In the genomic region with DNA sequence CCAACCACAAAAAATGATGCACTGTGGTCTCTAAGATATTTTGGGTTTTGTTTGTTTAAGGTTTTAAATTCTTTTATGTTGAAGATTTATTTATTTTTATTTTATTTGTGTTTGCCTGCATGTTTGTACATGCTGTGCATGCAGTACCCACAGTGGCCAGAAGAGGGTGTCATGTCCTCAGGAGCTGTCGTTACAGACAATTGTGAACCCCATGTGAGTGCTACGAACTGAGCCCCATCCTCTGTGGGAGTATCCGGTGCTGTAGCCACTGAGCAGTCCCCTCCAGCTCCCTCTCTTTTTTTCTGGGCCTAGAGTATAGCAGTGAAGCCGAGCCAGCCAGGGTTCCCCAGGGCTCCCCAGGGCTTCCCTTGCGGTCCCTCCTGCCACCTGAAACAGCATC, we compare ENCODE assay signal across 10 mouse cellular contexts. TPM values are rescaled to one million over a fixed set of nuclear protein-coding genes. Genes with fewer than 3 reads are reported as not detected.
A peak's percentile ranks its signal among the peaks of the same experiment; 100 is the strongest.
DNase-seq lines count a peak whose midpoint lies in the region; ATAC-seq and TF ChIP-seq lines count a peak whose summit lies in the region.
"Had no signal": no experiment of that assay in that cellular context is flagged by ENCODE, and none has a peak within 500 bp of the region (broad histone marks: within the 10 kb centered on the region; RNA-seq: fewer than 3 reads in every experiment).

No protein-coding gene starts in this region.

- no peak overlapping the region for H3K27ac ChIP-seq in kidney, embryonic 15.5 days
- H3K27ac ChIP-seq in lung, postnatal 0 days (ENCODE audit: low read length): no peak overlapping the region
- H3K27ac ChIP-seq: heart, embryonic 13.5 days; neural tube, embryonic 13.5 days had no signal

- no peaks in the 10 kb centered on the region for H3K9me3 ChIP-seq in kidney, embryonic 15.5 days (replicated peaks)
- H3K9me3 ChIP-seq in E14TG2a.4 (ENCODE audit: low read length): peaks cover 3% of the 10 kb centered on the region; the same call in 1 of the 2 replicates
- no peaks in the 10 kb centered on the region for H3K9me3 ChIP-seq in lung, postnatal 0 days (ENCODE audit: low read length)
- H3K9me3 ChIP-seq: heart, embryonic 13.5 days; neural tube, embryonic 13.5 days had no signal

- intact Hi-C loops in left cerebral cortex, postnatal 14 days (cut with DNase I): loop anchor here (10.0 kb wide), 2 partner anchors 48 to 158 kb away; a partner anchor contains a TSS

- no peak overlapping the region for H3K9ac ChIP-seq in kidney, embryonic 15.5 days
- H3K9ac ChIP-seq in lung, postnatal 0 days (replicated peaks; ENCODE audit: low read depth): no peak overlapping the region
- H3K9ac ChIP-seq: heart, embryonic 13.5 days; neural tube, embryonic 13.5 days had no signal

- peak; percentile 98 for TF ChIP-seq CTCF in E14TG2a.4 (conservative IDR thresholded peaks at IDR 0.05; ENCODE audit: low read length)
- TF ChIP-seq CTCF in lung, postnatal 0 days (IDR thresholded peaks at IDR 0.05): peak; percentile 72

- H3K36me3 ChIP-seq in kidney, embryonic 15.5 days: no peaks in the 10 kb centered on the region
- H3K36me3 ChIP-seq in E14TG2a.4 (ENCODE audit: insufficient read depth, low read length): no peaks in the 10 kb centered on the region
- no peaks in the 10 kb centered on the region for H3K36me3 ChIP-seq in lung, postnatal 0 days (ENCODE audit: insufficient read depth, low read length)
- H3K36me3 ChIP-seq: heart, embryonic 13.5 days; neural tube, embryonic 13.5 days had no signal

- ATAC-seq in kidney, embryonic 15.5 days (replicated peaks; ENCODE audit: low FRiP score): no peak
- no peak for ATAC-seq in lung, postnatal 0 days

- H3K4me2 ChIP-seq in kidney, embryonic 15.5 days: no peak overlapping the region
- H3K4me2 ChIP-seq in lung, postnatal 0 days (replicated peaks; ENCODE audit: low read depth, low read length): no peak overlapping the region
- H3K4me2 ChIP-seq: heart, embryonic 13.5 days; neural tube, embryonic 13.5 days had no signal

- no peak overlapping the region for H3K4me3 ChIP-seq in kidney, embryonic 15.5 days (replicated peaks)
- no peak overlapping the region for H3K4me3 ChIP-seq in E14TG2a.4 (replicated peaks; ENCODE audit: low read length)
- H3K4me3 ChIP-seq in lung, postnatal 0 days (ENCODE audit: low read depth, low read length): no peak overlapping the region
- H3K4me3 ChIP-seq: erythroblast, embryonic 14.5 days; heart, embryonic 13.5 days; neural tube, embryonic 13.5 days had no signal

- no peaks in the 10 kb centered on the region for H3K27me3 ChIP-seq in kidney, embryonic 15.5 days
- H3K27me3 ChIP-seq in E14TG2a.4 (ENCODE audit: insufficient read depth, low read length): no peaks in the 10 kb centered on the region
- no peaks in the 10 kb centered on the region for H3K27me3 ChIP-seq in lung, postnatal 0 days (replicated peaks; ENCODE audit: insufficient read depth, low read length)
- H3K27me3 ChIP-seq: heart, embryonic 13.5 days had no signal

- H3K4me1 ChIP-seq in kidney, embryonic 15.5 days: peaks cover 20% of the 10 kb centered on the region
- H3K4me1 ChIP-seq in E14TG2a.4 (replicated peaks; ENCODE audit: low read depth, low read length): peaks cover 68% of the 10 kb centered on the region
- H3K4me1 ChIP-seq in lung, postnatal 0 days (ENCODE audit: insufficient read depth, low read depth, low read length): peaks cover 3% of the 10 kb centered on the region; the same call in 1 of the 2 replicates
- H3K4me1 ChIP-seq: neural tube, embryonic 13.5 days had no signal

- peak; percentile 60 to 63 for DNase-seq in kidney, postnatal 4 days
- peak; percentile 81 to 82 for DNase-seq in B cell, adult 2 months
- DNase-seq in lung, postnatal 0 days (ENCODE audit: low spot score): no peak
- DNase-seq in left cerebral cortex, postnatal 14 days (ENCODE audit: low spot score in 2 of 2): no peak
- DNase-seq in MN1 (ENCODE audit: low spot score): no peak

- 82% methylated on average over 5 of the region's 5 CpGs for WGBS in kidney, embryonic 15.5 days
- 89% methylated on average over 5 of the region's 5 CpGs for WGBS in lung, postnatal 0 days

- no peak for TF ChIP-seq EP300 in lung, postnatal 0 days (IDR thresholded peaks at IDR 0.05)

RNA-seq across cellular contexts. Expression of a gene that starts 6.1 kb away (rescaled TPM):
- 535 and 630 TPM in 2 replicates for polyA plus RNA-seq in kidney, embryonic 15.5 days (2015; fragmentation: Nextera tagmentation; extraction: Ambion mirVana)
- polyA plus RNA-seq in lung, postnatal 0 days (2015; fragmentation: Nextera tagmentation; extraction: Ambion mirVana): 467 and 473 TPM in 2 replicates
- total RNA-seq in left cerebral cortex, postnatal 14 days (2021): 100 to 1,000 TPM; 573 to 615 TPM

RNA-seq across cellular contexts. Expression of a gene that starts 8.2 kb away (rescaled TPM):
- polyA plus RNA-seq in kidney, embryonic 15.5 days (2015; fragmentation: Nextera tagmentation; extraction: Ambion mirVana): 79.0 and 88.6 TPM in 2 replicates
- 62.5 and 63.2 TPM in 2 replicates for polyA plus RNA-seq in lung, postnatal 0 days (2015; fragmentation: Nextera tagmentation; extraction: Ambion mirVana)
- total RNA-seq in left cerebral cortex, postnatal 14 days (2021): 100 to 1,000 TPM; 102 to 109 TPM

RNA-seq across cellular contexts. Expression of a gene that starts 21.1 kb away (rescaled TPM):
- 39.3 and 45.6 TPM in 2 replicates for polyA plus RNA-seq in kidney, embryonic 15.5 days (2015; fragmentation: Nextera tagmentation; extraction: Ambion mirVana)
- polyA plus RNA-seq in lung, postnatal 0 days (2015; fragmentation: Nextera tagmentation; extraction: Ambion mirVana): 29.9 and 37.0 TPM in 2 replicates
- 10 to 100 TPM; 14.1 to 15.9 TPM for total RNA-seq in left cerebral cortex, postnatal 14 days (2021)

RNA-seq across cellular contexts. Expression of a gene that starts 29.2 kb away (rescaled TPM):
- 0.89 and 1.00 TPM in 2 replicates for polyA plus RNA-seq in kidney, embryonic 15.5 days (2015; fragmentation: Nextera tagmentation; extraction: Ambion mirVana)
- polyA plus RNA-seq in lung, postnatal 0 days (2015; fragmentation: Nextera tagmentation; extraction: Ambion mirVana): 4.2 and 4.6 TPM in 2 replicates
- 1 to 10 TPM; 2.2 to 3.2 TPM for total RNA-seq in left cerebral cortex, postnatal 14 days (2021)

RNA-seq across cellular contexts. Expression of a gene that starts 47.6 kb away (rescaled TPM):
- 15.6 and 16.8 TPM in 2 replicates for polyA plus RNA-seq in kidney, embryonic 15.5 days (2015; fragmentation: Nextera tagmentation; extraction: Ambion mirVana)
- 12.8 and 18.5 TPM in 2 replicates for polyA plus RNA-seq in lung, postnatal 0 days (2015; fragmentation: Nextera tagmentation; extraction: Ambion mirVana)
- total RNA-seq in left cerebral cortex, postnatal 14 days (2021): 1 to 10 TPM; 1.3 to 2.7 TPM

Comparison
In these comparisons a context has a peak if more than half of its experiments do, and no peak if none do; other contexts are left out.
1. DNase-seq: peak in kidney, postnatal 4 days (2 of 2) and B cell, adult 2 months (2 of 2); none in lung, postnatal 0 days (single experiment), left cerebral cortex, postnatal 14 days (0 of 2) and MN1 (single experiment).